Mouse (Mus musculus) B cell, adult (primary cell): ENCODE measurements around the gene Gm3776. TPM values are rescaled to one million over a fixed set of nuclear protein-coding genes. Genes with fewer than 3 reads are reported as not detected.

Experiments
- total RNA-seq: library from RNA; stranded (reverse); gene quantifications from 4 replicates; pipeline ENCODE4 v1.2.4, GENCODE M21; 2023; ENCODE audit not compliant: inconsistent age

The Gm3776 gene
- total RNA-seq = not detected in 4 replicates

GRCm38 (mm10) chr9:78256914-78257313 lies at the start of gene Gm3776:
Gene Gm3776 (plus strand): TSS chr9:78257129.

GRCm38 (mm10) chr9:78230461-78230860 lies 26.5 kb upstream of the Gm3776 start, which contains the start of gene Gsta1:
Gene Gsta1 (plus strand): TSS chr9:78230656.

GRCm38 (mm10) chr9:78289723-78290122 lies 32.8 kb downstream of the Gm3776 start, which contains the start of gene Gm10639:
Gene Gm10639 (plus strand): TSS chr9:78289923.

GRCm38 (mm10) chr9:78314696-78315095 lies 57.8 kb downstream of the Gm3776 start, which contains the start of gene Omt2a:
Gene Omt2a (minus strand): TSS chr9:78314796.

Other genes starting within 250 kb of the Gm3776 start
- not detected in 4 replicates for gene Gcm1, start 205.2 kb upstream of the Gm3776 start, total RNA-seq
- 34.2 to 44.0 TPM (median 38.2 TPM) in 4 replicates for gene Fbxo9, start 148.1 kb upstream of the Gm3776 start, total RNA-seq
- 3.5 to 5.0 TPM (median 4.6 TPM) in 4 replicates for gene Ick, start 147.9 kb upstream of the Gm3776 start, total RNA-seq
- 0.54 to 1.2 TPM in 2 of 4 replicates, not detected in the others for gene Gsta4, start 74.4 kb upstream of the Gm3776 start, total RNA-seq
- gene Gsta1, start 26.5 kb upstream of the Gm3776 start, total RNA-seq = not detected in 4 replicates
- not detected in 4 replicates for gene Gm10639, start 32.8 kb downstream of the Gm3776 start, total RNA-seq
- gene Omt2a, start 57.7 kb downstream of the Gm3776 start, total RNA-seq = not detected in 4 replicates
- not detected in 4 replicates for gene Omt2b, start 70.5 kb downstream of the Gm3776 start, total RNA-seq
- gene Gsta2, start 98.7 kb downstream of the Gm3776 start, total RNA-seq = not detected in 4 replicates
- gene Dppa5a, start 111.0 kb downstream of the Gm3776 start, total RNA-seq = not detected in 4 replicates
- not detected in 4 replicates for gene Ooep, start 121.6 kb downstream of the Gm3776 start, total RNA-seq
- gene Ddx43, start 138.6 kb downstream of the Gm3776 start, total RNA-seq = not detected in 4 replicates
- gene Cgas, start 186.1 kb downstream of the Gm3776 start, total RNA-seq = 0.78 to 1.3 TPM (median 1.3 TPM) in 4 replicates
- 22.7 to 26.4 TPM (median 24.0 TPM) in 4 replicates for gene Mto1, start 191.1 kb downstream of the Gm3776 start, total RNA-seq
- 0.57 to 1.0 TPM (median 0.57 TPM) in 3 of 4 replicates, not detected in the other for gene Gm17324, start 191.7 kb downstream of the Gm3776 start, total RNA-seq
- gene Eef1a1, start 232.0 kb downstream of the Gm3776 start, total RNA-seq = 8,619 to 9,062 TPM (median 8,707 TPM) in 4 replicates